Mouse (Mus musculus): Measurements from ENCODE around the gene Letm1. TPM values are rescaled to one million over a fixed set of nuclear protein-coding genes. Genes with fewer than 3 reads are reported as not detected.

Letm1 gene
- polyA plus RNA-seq, 2 experiments: 31.3 to 44.4 TPM

GRCm38 (mm10) chr5:33721541-33722265, 60.9 kb downstream of the Letm1 start, which contains the start of gene Fgfr3:
Fgfr3 (plus strand) TSS chr5:33721674.
- ATAC-seq (ENCODE audit: low FRiP score, low read depth) (peak; percentile 85), DNase-seq (ENCODE audit: low spot score) (peak; percentile 61)
- H3K4me3 ChIP-seq (replicated peaks; ENCODE audit: low read length): peak within 1 kb of the TSS; percentile 78
- peaks cover 11% of the 10 kb centered on the region for H3K36me3 ChIP-seq (ENCODE audit: control insufficient read depth, insufficient read depth, low read length)
- H3K9ac ChIP-seq (ENCODE audit: low read depth, low read length, severe bottlenecking): peak within 1 kb of the TSS; percentile 80
- 0 out of 2 replicates have a peak, but pooled peaks have one; percentile 57 for TF ChIP-seq POLR2A (IDR thresholded peaks at IDR 0.05; ENCODE audit: borderline replicate concordance, extremely low read depth, insufficient read depth, insufficient read length)
- H3K27ac ChIP-seq (replicated peaks; ENCODE audit: low read depth, low read length): peak within 1 kb of the TSS; percentile 80
- H3K9me3 ChIP-seq (ENCODE audit: control insufficient read depth, low read length): no peaks in the 10 kb centered on the region
- H3K4me2 ChIP-seq (replicated peaks; ENCODE audit: low read depth, low read length, severe bottlenecking): peak within 1 kb of the TSS; percentile 95
- WGBS: 0% methylated on average over 41 of the region's 73 CpGs
- H3K27me3 ChIP-seq (ENCODE audit: control insufficient read depth, insufficient read depth, low read length): peaks cover 5% of the 10 kb centered on the region; the same call in 1 of the 2 replicates
- peaks cover 12% of the 10 kb centered on the region for H3K4me1 ChIP-seq (ENCODE audit: control insufficient read depth, insufficient read depth, low read length)

GRCm38 (mm10) chr5:33720852-33721490, 61.6 kb downstream of the Letm1 start:
- H3K36me3 ChIP-seq (ENCODE audit: control insufficient read depth, insufficient read depth, low read length): peaks cover 8% of the 10 kb centered on the region
- H3K27me3 ChIP-seq (ENCODE audit: control insufficient read depth, insufficient read depth, low read length): peaks cover 5% of the 10 kb centered on the region; the same call in 1 of the 2 replicates
- no peak overlapping the region for H3K27ac ChIP-seq (replicated peaks; ENCODE audit: low read depth, low read length)
- no peak for DNase-seq (ENCODE audit: low spot score)
- H3K9ac ChIP-seq (ENCODE audit: low read depth, low read length, severe bottlenecking): no peak overlapping the region
- no peak for TF ChIP-seq POLR2A (IDR thresholded peaks at IDR 0.05; ENCODE audit: borderline replicate concordance, extremely low read depth, insufficient read depth, insufficient read length)
- H3K4me1 ChIP-seq (ENCODE audit: control insufficient read depth, insufficient read depth, low read length): peaks cover 12% of the 10 kb centered on the region
- H3K4me3 ChIP-seq (replicated peaks; ENCODE audit: low read length): peak overlapping the region; percentile 78
- 8% methylated on average over 8 of the region's 8 CpGs for WGBS
- peak overlapping the region; percentile 95 for H3K4me2 ChIP-seq (replicated peaks; ENCODE audit: low read depth, low read length, severe bottlenecking)
- no peaks in the 10 kb centered on the region for H3K9me3 ChIP-seq (ENCODE audit: control insufficient read depth, low read length)
- no peak for ATAC-seq (ENCODE audit: low FRiP score, low read depth)

- H3K9me3 ChIP-seq (ENCODE audit: control insufficient read depth, low read length): no peaks in the 10 kb centered on the region
- WGBS: 77% methylated on average over 5 of the region's 5 CpGs
- DNase-seq (ENCODE audit: low spot score) (no peak), ATAC-seq (ENCODE audit: low FRiP score, low read depth) (no peak)
- no peak overlapping the region for H3K4me3 ChIP-seq (replicated peaks; ENCODE audit: low read length)
- no peak overlapping the region for H3K27ac ChIP-seq (replicated peaks; ENCODE audit: low read depth, low read length)
- H3K27me3 ChIP-seq (ENCODE audit: control insufficient read depth, insufficient read depth, low read length): no peaks in the 10 kb centered on the region
- no peak overlapping the region for H3K4me2 ChIP-seq (replicated peaks; ENCODE audit: low read depth, low read length, severe bottlenecking)
- TF ChIP-seq POLR2A (IDR thresholded peaks at IDR 0.05; ENCODE audit: borderline replicate concordance, extremely low read depth, insufficient read depth, insufficient read length): no peak
- H3K4me1 ChIP-seq (ENCODE audit: control insufficient read depth, insufficient read depth, low read length): peaks cover 12% of the 10 kb centered on the region
- H3K9ac ChIP-seq (ENCODE audit: low read depth, low read length, severe bottlenecking): no peak overlapping the region
- no peaks in the 10 kb centered on the region for H3K36me3 ChIP-seq (ENCODE audit: control insufficient read depth, insufficient read depth, low read length)
These were observed 64.2 kb downstream of the Letm1 start for GRCm38 (mm10) chr5:33718460-33718859.

GRCm38 (mm10) chr5:33716467-33716866, 66.2 kb downstream of the Letm1 start:
- Histone ChIP-seq H3K4me3 (replicated peaks; ENCODE audit: low read length) (no peak overlapping the region), H3K4me2 (replicated peaks; ENCODE audit: low read depth, low read length, severe bottlenecking) (no peak overlapping the region), H3K27me3 (ENCODE audit: control insufficient read depth, insufficient read depth, low read length) (no peaks in the 10 kb centered on the region), H3K36me3 (ENCODE audit: control insufficient read depth, insufficient read depth, low read length) (no peaks in the 10 kb centered on the region), H3K4me1 (ENCODE audit: control insufficient read depth, insufficient read depth, low read length) (peaks cover 4% of the 10 kb centered on the region; the same call in 1 of the 2 replicates), H3K9ac (ENCODE audit: low read depth, low read length, severe bottlenecking) (0 out of 2 replicates have a peak overlapping the region, but pooled peaks have one; percentile 2), H3K9me3 (ENCODE audit: control insufficient read depth, low read length) (no peaks in the 10 kb centered on the region), H3K27ac (replicated peaks; ENCODE audit: low read depth, low read length) (no peak overlapping the region; the same call in 1 of the 2 replicates)
- WGBS: 66% methylated on average over 6 of the region's 6 CpGs
- peak; percentile 23; the same call in 1 of the 2 replicates for ATAC-seq (ENCODE audit: low FRiP score, low read depth)
- DNase-seq (ENCODE audit: low spot score): no peak
- TF ChIP-seq POLR2A (IDR thresholded peaks at IDR 0.05; ENCODE audit: borderline replicate concordance, extremely low read depth, insufficient read depth, insufficient read length): no peak

- DNase-seq (ENCODE audit: low spot score) (no peak), ATAC-seq (ENCODE audit: low FRiP score, low read depth) (no peak)
- H3K27me3 ChIP-seq (ENCODE audit: control insufficient read depth, insufficient read depth, low read length): no peaks in the 10 kb centered on the region
- H3K36me3 ChIP-seq (ENCODE audit: control insufficient read depth, insufficient read depth, low read length): no peaks in the 10 kb centered on the region
- no peak for TF ChIP-seq POLR2A (IDR thresholded peaks at IDR 0.05; ENCODE audit: borderline replicate concordance, extremely low read depth, insufficient read depth, insufficient read length)
- H3K4me2 ChIP-seq (replicated peaks; ENCODE audit: low read depth, low read length, severe bottlenecking): no peak overlapping the region
- H3K9ac ChIP-seq (ENCODE audit: low read depth, low read length, severe bottlenecking): no peak overlapping the region
- no peak overlapping the region for H3K4me3 ChIP-seq (replicated peaks; ENCODE audit: low read length)
- H3K27ac ChIP-seq (replicated peaks; ENCODE audit: low read depth, low read length): no peak overlapping the region
- no peaks in the 10 kb centered on the region for H3K9me3 ChIP-seq (ENCODE audit: control insufficient read depth, low read length)
- peaks cover 4% of the 10 kb centered on the region; the same call in 1 of the 2 replicates for H3K4me1 ChIP-seq (ENCODE audit: control insufficient read depth, insufficient read depth, low read length)
- 18% methylated on average over 2 of the region's 2 CpGs for WGBS
These were observed 67.4 kb downstream of the Letm1 start for GRCm38 (mm10) chr5:33715182-33715581.
